Mouse (Mus musculus): ENCODE measurements at regions not wholly inside any gene's neighbourhood (a gene's known extent, or its start where the extent isn't known, plus 50 kb on each side); places are given as distances from the start of the nearest gene placed in this dataset.
A peak's percentile ranks its signal among the peaks of the same experiment; 100 is the strongest.

DNA sequence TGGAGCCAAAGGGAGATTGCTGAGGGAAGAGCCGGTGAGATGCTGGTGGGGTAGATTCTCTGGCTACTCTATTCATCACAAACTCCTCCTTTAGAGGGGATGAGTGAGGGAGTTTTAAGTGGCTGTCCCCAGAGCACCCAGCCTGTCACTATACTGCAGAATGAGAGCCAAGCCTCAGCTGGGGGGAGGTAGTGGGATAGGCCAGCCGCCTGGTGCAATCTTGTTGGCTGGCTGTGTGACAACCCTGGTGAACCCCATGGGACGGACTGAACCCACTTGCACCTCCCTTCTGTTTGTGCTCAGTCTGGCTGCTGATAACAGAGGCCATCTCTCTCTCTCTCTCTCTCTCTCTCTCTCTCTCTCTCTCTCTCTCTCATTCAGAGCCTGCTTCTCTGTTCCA is 65.8 kb upstream of the Shisa3 start:
- TF ChIP-seq TBP (IDR thresholded peaks at IDR 0.05; ENCODE audit: low read depth, low read length) (no peak), NRF1 (IDR thresholded peaks at IDR 0.05; ENCODE audit: insufficient read depth, low read depth, low read length, poor library complexity, severe bottlenecking) (no peak), EP300 (IDR thresholded peaks at IDR 0.05; ENCODE audit: low read depth in 1 of 2, low read length in 2 of 2) (no peak), POLR2AphosphoS5 (IDR thresholded peaks at IDR 0.05; ENCODE audit: borderline replicate concordance, low read depth, low read length) (no peak), ZC3H11A (IDR thresholded peaks at IDR 0.05; ENCODE audit: low read depth, low read length) (no peak), POLR2AphosphoS2 (IDR thresholded peaks at IDR 0.05; ENCODE audit: low read length) (no peak), TAL1 (IDR thresholded peaks at IDR 0.05; ENCODE audit: low read length) (no peak), CHD1 (IDR thresholded peaks at IDR 0.05; ENCODE audit: low read depth, low read length) (no peak), E2F4 (IDR thresholded peaks at IDR 0.05; ENCODE audit: borderline replicate concordance, low read depth, low read length) (no peak), ETS1 (IDR thresholded peaks at IDR 0.05; ENCODE audit: low read depth, low read length) (no peak)

DNA sequence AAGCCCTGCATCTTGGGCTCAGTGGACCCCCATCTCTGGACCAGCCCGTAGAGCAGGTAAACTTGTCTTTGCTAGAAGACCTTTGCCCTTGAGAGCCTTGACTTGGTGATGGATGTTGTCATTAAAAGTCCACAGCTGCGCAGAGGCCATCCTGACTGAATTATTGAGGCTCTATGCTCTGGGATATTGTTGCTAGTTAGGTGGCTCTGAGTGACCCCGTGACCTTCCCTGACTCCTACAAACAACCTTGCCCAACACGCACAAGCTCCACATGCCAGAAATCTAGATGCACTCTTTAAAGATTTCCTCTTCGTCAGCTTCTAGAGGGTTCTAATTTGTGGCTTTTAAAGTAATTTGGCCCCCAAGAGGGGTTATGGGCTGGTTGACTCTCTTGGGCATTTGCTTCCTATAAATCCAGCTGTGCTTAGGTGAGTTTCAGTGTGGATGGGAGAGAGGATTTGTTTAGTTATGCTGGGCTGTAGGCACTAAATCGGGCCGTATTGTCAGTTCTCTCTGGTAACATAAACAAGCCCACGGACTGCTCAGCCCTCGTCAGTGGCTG is 63.6 kb upstream of the Shisa3 start:
- TF ChIP-seq TCF12 (IDR thresholded peaks at IDR 0.05; ENCODE audit: low read depth, low read length) (no peak), POLR2AphosphoS5 (IDR thresholded peaks at IDR 0.05; ENCODE audit: borderline replicate concordance, low read depth, low read length) (no peak)

More for the DNA sequence above, 65.8 kb upstream of the Shisa3 start:
- Histone ChIP-seq H3K27me3 (ENCODE audit: control insufficient read depth in 1 of 2, insufficient read depth in 2 of 2, low read length in 2 of 2) (no peaks in the 10 kb centered on the region), H3K4me3 (ENCODE audit: control insufficient read depth in 1 of 2, insufficient read depth in 1 of 2, low read depth in 2 of 2, low read length in 2 of 2) (no peak overlapping the region), H3K9me3 (replicated peaks; ENCODE audit: insufficient read depth, low read length) (no peaks in the 10 kb centered on the region), H3K27ac (ENCODE audit: control insufficient read depth, low read depth, low read length) (no peak overlapping the region), H3K4me1 (ENCODE audit: control insufficient read depth in 1 of 2, insufficient read depth in 2 of 2, low read length in 2 of 2) (no peaks in the 10 kb centered on the region), H3K79me2 (ENCODE audit: control insufficient read depth, insufficient read depth, low read length, poor library complexity) (no peaks in the 10 kb centered on the region), H3K9ac (ENCODE audit: control insufficient read depth, low read depth, low read length, poor library complexity, severe bottlenecking) (no peak overlapping the region), H3K36me3 (ENCODE audit: control insufficient read depth in 1 of 2, insufficient read depth in 2 of 2, low read length in 2 of 2) (no peaks in the 10 kb centered on the region)
- DNase-seq (ENCODE audit: low read depth, low spot score), result no peak

DNA sequence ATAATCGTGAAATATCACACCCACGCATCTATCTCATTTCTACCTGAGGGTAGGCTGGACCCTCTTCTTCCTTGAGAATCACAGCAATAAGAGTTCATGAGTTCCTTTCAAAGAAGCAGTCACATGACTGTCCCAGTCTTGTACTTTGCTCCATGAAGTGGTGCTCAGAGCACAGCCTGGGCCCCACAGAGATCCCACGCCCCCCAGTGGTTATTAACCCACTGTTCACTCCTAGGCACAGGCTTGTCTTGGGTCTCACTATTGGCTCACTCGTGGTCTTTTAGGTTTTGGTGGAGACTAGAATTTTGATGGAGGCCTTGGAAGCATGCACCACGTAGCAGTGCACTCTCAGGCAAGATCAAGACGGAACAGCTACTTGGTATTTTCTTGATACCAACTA is 57.4 kb upstream of the Shisa3 start:
- TF ChIP-seq BHLHE40 (IDR thresholded peaks at IDR 0.05; ENCODE audit: borderline replicate concordance, low read depth, low read length) (no peak), RCOR1 (IDR thresholded peaks at IDR 0.05; ENCODE audit: low read depth, low read length) (no peak), TCF12 (IDR thresholded peaks at IDR 0.05; ENCODE audit: low read depth, low read length) (no peak), CHD1 (IDR thresholded peaks at IDR 0.05; ENCODE audit: low read depth, low read length) (no peak), RAD21 (IDR thresholded peaks at IDR 0.05; ENCODE audit: low read depth, low read length) (no peak), MYC (IDR thresholded peaks at IDR 0.05; ENCODE audit: low read depth, low read length) (no peak), CTCF (IDR thresholded peaks at IDR 0.05 in 2 of 3, conservative IDR thresholded peaks at IDR 0.05 in 1 of 3; ENCODE audit: control insufficient read depth in 1 of 3, insufficient read depth in 1 of 3, low read depth in 2 of 3, low read length in 3 of 3, poor library complexity in 1 of 3, severe bottlenecking in 1 of 3) (peak; percentile 25 to 46 (median 43); a peak in 5 of 6 replicates)
- no peak overlapping the region for H3K27ac ChIP-seq (ENCODE audit: control insufficient read depth, low read depth, low read length)
- no peak overlapping the region for H3K4me3 ChIP-seq (ENCODE audit: control insufficient read depth in 1 of 2, insufficient read depth in 1 of 2, low read depth in 2 of 2, low read length in 2 of 2)
- H3K27me3 ChIP-seq (ENCODE audit: control insufficient read depth in 1 of 2, insufficient read depth in 2 of 2, low read length in 2 of 2), result no peaks in the 10 kb centered on the region
- H3K4me1 ChIP-seq (ENCODE audit: control insufficient read depth in 1 of 2, insufficient read depth in 2 of 2, low read length in 2 of 2), result no peaks in the 10 kb centered on the region
- DNase-seq (ENCODE audit: low read depth, low spot score), result no peak
- H3K9ac ChIP-seq (ENCODE audit: control insufficient read depth, low read depth, low read length, poor library complexity, severe bottlenecking), result no peak overlapping the region
- H3K79me2 ChIP-seq (ENCODE audit: control insufficient read depth, insufficient read depth, low read length, poor library complexity), result no peaks in the 10 kb centered on the region
- H3K9me3 ChIP-seq (replicated peaks; ENCODE audit: insufficient read depth, low read length), result no peaks in the 10 kb centered on the region
- H3K36me3 ChIP-seq (ENCODE audit: control insufficient read depth in 1 of 2, insufficient read depth in 2 of 2, low read length in 2 of 2), result no peaks in the 10 kb centered on the region

More for the DNA sequence above, 63.6 kb upstream of the Shisa3 start:
- DNase-seq (ENCODE audit: low read depth, low spot score), result no peak
- Histone ChIP-seq H3K27me3 (ENCODE audit: control insufficient read depth in 1 of 2, insufficient read depth in 2 of 2, low read length in 2 of 2) (no peaks in the 10 kb centered on the region), H3K9ac (ENCODE audit: control insufficient read depth, low read depth, low read length, poor library complexity, severe bottlenecking) (no peak overlapping the region), H3K9me3 (replicated peaks; ENCODE audit: insufficient read depth, low read length) (no peaks in the 10 kb centered on the region), H3K79me2 (ENCODE audit: control insufficient read depth, insufficient read depth, low read length, poor library complexity) (no peaks in the 10 kb centered on the region), H3K36me3 (ENCODE audit: control insufficient read depth in 1 of 2, insufficient read depth in 2 of 2, low read length in 2 of 2) (no peaks in the 10 kb centered on the region), H3K4me1 (ENCODE audit: control insufficient read depth in 1 of 2, insufficient read depth in 2 of 2, low read length in 2 of 2) (no peaks in the 10 kb centered on the region), H3K27ac (ENCODE audit: control insufficient read depth, low read depth, low read length) (no peak overlapping the region), H3K4me3 (ENCODE audit: control insufficient read depth in 1 of 2, insufficient read depth in 1 of 2, low read depth in 2 of 2, low read length in 2 of 2) (no peak overlapping the region)

All from MEL (cell line).